Mouse (Mus musculus): ENCODE data around the gene Cblc. TPM values are rescaled to one million over a fixed set of nuclear protein-coding genes. Genes with fewer than 3 reads are reported as not detected.

The Cblc gene
- polyA plus RNA-seq, 1 experiment from 2014 or later, result 1.1 TPM

DNA sequence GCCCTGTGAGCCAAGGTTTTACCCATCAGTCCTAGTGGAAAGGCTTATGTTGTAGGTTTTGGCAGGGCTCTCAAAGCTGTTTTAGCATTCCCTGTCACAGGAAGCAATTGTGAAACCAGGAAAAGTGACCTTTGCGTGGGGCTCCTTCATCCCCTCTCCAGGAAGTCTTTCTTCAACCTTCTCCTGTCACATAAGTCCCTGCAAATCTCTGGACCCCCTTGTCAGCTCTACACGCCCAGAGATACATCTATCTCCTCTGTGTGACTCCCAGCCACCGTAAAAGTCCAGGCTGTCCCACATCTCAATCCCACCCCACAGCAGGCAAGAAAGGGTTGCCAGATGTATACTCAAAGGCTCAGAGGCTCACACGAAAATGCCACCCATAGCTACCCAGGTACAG lies 24.9 kb downstream of the Cblc start:
- Histone ChIP-seq H3K9ac (replicated peaks; ENCODE audit: low read length) (no peak overlapping the region), H3K9me3 (replicated peaks; ENCODE audit: control insufficient read depth, low read length) (no peaks in the 10 kb centered on the region), H3K27me3 (ENCODE audit: control insufficient read depth, insufficient read depth, low read length) (peaks cover 5% of the 10 kb centered on the region; the same call in 1 of the 2 replicates), H3K4me2 (ENCODE audit: low read depth, low read length) (no peak overlapping the region), H3K27ac (replicated peaks; ENCODE audit: low read depth, low read length) (no peak overlapping the region), H3K4me1 (ENCODE audit: control insufficient read depth, insufficient read depth, low read length) (peaks cover 14% of the 10 kb centered on the region), H3K4me3 (ENCODE audit: low read depth, low read length) (no peak overlapping the region), H3K36me3 (replicated peaks; ENCODE audit: control insufficient read depth, insufficient read depth, low read depth, low read length) (no peaks in the 10 kb centered on the region)
- ATAC-seq (replicated peaks; ENCODE audit: insufficient number of reproducible peaks, low FRiP score, low TSS enrichment, low read depth) (no peak), DNase-seq (ENCODE audit: low spot score) (no peak)
- WGBS, result 60% methylated on average over 4 of the region's 4 CpGs

DNA sequence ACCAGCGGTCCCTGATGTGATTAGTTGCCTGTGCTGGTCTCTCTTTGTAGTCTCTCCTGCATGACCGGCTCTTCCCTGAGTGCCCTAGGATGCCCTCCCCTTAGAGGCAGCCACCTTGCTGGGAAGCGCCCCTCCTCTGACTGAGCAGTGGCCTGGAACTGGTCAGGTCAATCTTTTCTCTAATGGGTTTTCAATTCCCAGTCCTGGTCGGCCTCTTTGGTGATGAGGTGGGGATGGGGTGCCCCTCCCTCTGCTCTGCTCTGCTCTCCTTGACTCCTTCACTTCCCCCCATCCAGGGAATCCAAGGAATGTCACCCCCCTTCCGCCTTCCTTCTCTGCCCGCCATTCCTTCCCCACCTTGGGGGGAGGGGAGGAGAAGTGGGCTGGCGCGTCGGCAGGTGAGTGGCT lies 25.6 kb downstream of the Cblc start, which contains the start of gene Bcam:
TSS of gene Bcam (minus strand) at position 33 of the 408 bp plus-strand sequence.
- Histone ChIP-seq H3K4me1 (ENCODE audit: control insufficient read depth, insufficient read depth, low read length) (peaks cover 14% of the 10 kb centered on the region), H3K4me2 (ENCODE audit: low read depth, low read length) (peak within 1 kb of the TSS; percentile 82), H3K9ac (replicated peaks; ENCODE audit: low read length) (peak within 1 kb of the TSS; percentile 62), H3K4me3 (ENCODE audit: low read depth, low read length) (peak within 1 kb of the TSS; percentile 34), H3K36me3 (replicated peaks; ENCODE audit: control insufficient read depth, insufficient read depth, low read depth, low read length) (no peaks in the 10 kb centered on the region), H3K27ac (replicated peaks; ENCODE audit: low read depth, low read length) (peak within 1 kb of the TSS; percentile 47; the same call in 1 of the 2 replicates), H3K9me3 (replicated peaks; ENCODE audit: control insufficient read depth, low read length) (no peaks in the 10 kb centered on the region), H3K27me3 (ENCODE audit: control insufficient read depth, insufficient read depth, low read length) (peaks cover 5% of the 10 kb centered on the region; the same call in 1 of the 2 replicates)
- WGBS, result 2% methylated on average over 9 of the region's 9 CpGs
- ATAC-seq (replicated peaks; ENCODE audit: insufficient number of reproducible peaks, low FRiP score, low TSS enrichment, low read depth), result peak; percentile 57
- DNase-seq (ENCODE audit: low spot score), result peak; percentile 76

DNA sequence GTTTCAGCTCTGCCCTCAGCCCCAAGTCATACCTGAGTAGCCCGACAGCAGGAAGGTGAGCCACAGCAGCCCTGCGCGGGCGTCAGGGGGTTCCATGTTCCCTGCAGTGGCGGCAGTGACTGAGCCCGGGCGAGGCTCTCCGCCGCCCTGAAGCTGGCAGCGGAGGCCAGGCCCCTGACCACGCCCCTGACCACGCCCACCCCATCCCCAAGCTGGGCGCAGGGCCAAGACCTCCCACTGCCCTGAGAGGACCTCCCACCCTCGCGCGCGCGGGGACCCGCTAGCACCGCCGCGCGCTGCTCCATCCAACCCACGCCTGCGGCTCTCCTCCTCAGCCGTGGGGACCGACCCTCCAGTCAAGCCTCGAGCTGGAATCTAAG lies 26.2 kb downstream of the Cblc start:
- peak; percentile 74 for ATAC-seq (replicated peaks; ENCODE audit: insufficient number of reproducible peaks, low FRiP score, low TSS enrichment, low read depth)

DNA sequence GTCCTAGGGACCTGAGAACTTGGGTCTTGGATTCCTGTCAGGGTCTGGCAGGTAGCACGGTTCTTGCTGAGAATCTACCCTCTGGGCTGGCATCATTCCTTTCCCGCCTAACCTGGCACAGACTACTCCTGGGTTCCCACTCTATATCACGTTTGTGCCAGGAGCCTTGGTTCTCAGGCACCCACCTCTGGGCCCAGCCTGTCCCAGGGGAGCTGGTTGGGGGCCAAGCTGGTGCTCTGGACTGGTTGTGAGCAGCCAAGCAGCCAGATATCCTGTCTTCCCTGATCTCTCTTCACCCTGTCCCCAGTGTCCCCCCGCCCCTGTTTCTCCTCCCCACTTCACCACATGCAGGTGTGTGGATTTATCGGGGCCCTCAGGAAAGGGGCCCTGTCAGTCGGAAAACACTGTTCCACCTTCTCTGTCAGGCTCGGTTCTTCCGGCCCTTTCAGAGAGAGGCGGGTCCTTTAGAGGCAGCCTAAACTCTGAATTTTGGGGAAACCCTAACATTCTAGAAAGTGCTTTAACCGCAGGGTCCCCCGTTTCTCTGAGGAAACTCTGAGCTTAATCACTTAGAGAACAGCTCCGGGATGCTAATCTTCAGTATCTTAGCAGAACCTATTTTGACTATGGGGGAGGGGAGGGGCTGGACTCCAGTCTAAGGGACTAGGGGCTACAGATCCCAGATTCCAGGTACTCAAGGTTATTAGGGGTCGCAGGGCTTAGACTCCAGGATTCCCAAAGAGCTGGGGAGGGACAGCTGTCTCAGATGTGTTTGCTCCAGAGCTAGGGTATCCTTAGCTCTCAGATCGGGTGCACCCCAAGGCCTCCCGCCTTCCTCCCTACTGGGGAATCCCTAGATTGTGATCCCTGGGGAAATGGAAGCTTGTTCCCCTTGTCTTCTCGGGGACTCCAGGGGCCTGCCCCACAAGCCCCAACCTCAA lies 26.9 kb downstream of the Cblc start:
- Histone ChIP-seq H3K27ac (replicated peaks; ENCODE audit: low read depth, low read length) (no peak overlapping the region), H3K36me3 (replicated peaks; ENCODE audit: control insufficient read depth, insufficient read depth, low read depth, low read length) (no peaks in the 10 kb centered on the region), H3K9ac (replicated peaks; ENCODE audit: low read length) (peak overlapping the region; percentile 62), H3K27me3 (ENCODE audit: control insufficient read depth, insufficient read depth, low read length) (peaks cover 5% of the 10 kb centered on the region; the same call in 1 of the 2 replicates), H3K4me3 (ENCODE audit: low read depth, low read length) (peak overlapping the region; percentile 34), H3K9me3 (replicated peaks; ENCODE audit: control insufficient read depth, low read length) (no peaks in the 10 kb centered on the region), H3K4me1 (ENCODE audit: control insufficient read depth, insufficient read depth, low read length) (peaks cover 14% of the 10 kb centered on the region), H3K4me2 (ENCODE audit: low read depth, low read length) (peak overlapping the region; percentile 82)
- WGBS, result 7% methylated on average over 16 of the region's 16 CpGs
- peak; percentile 8 for ATAC-seq (replicated peaks; ENCODE audit: insufficient number of reproducible peaks, low FRiP score, low TSS enrichment, low read depth)
- no peak for DNase-seq (ENCODE audit: low spot score)

More for the DNA sequence above, 26.2 kb downstream of the Cblc start:
- H3K27ac ChIP-seq (replicated peaks; ENCODE audit: low read depth, low read length), result peak overlapping the region; percentile 47; the same call in 1 of the 2 replicates
- peak; percentile 90 for DNase-seq (ENCODE audit: low spot score)
- H3K4me3 ChIP-seq (ENCODE audit: low read depth, low read length), result peak overlapping the region; percentile 34
- no peaks in the 10 kb centered on the region for H3K9me3 ChIP-seq (replicated peaks; ENCODE audit: control insufficient read depth, low read length)
- H3K4me1 ChIP-seq (ENCODE audit: control insufficient read depth, insufficient read depth, low read length), result peaks cover 14% of the 10 kb centered on the region
- peak overlapping the region; percentile 62 for H3K9ac ChIP-seq (replicated peaks; ENCODE audit: low read length)
- no peaks in the 10 kb centered on the region for H3K36me3 ChIP-seq (replicated peaks; ENCODE audit: control insufficient read depth, insufficient read depth, low read depth, low read length)
- H3K4me2 ChIP-seq (ENCODE audit: low read depth, low read length), result peak overlapping the region; percentile 82
- WGBS, result 0% methylated on average over 27 of the region's 28 CpGs
- H3K27me3 ChIP-seq (ENCODE audit: control insufficient read depth, insufficient read depth, low read length), result peaks cover 5% of the 10 kb centered on the region; the same call in 1 of the 2 replicates

DNA sequence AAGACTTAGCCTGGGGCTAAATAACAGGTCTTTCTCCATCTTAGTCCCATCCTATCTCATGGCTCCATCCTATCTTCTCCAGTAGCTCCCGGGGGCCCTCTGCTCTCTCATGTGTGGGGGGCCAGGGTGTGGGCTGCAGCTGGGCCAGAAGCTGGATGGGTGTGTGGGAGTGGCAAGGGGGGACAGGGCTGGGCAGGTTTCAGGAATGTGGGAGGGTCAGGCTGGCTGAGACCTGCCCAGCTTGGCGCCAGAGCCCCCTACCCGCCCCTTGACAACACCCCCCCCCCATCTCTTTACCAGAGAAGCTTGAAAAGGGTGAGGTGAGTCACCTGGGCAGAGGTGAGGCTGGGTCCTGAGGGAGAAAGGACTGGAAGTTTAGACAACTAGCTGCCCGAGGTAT lies 27.6 kb downstream of the Cblc start:
- Histone ChIP-seq H3K4me3 (ENCODE audit: low read depth, low read length) (no peak overlapping the region), H3K4me2 (ENCODE audit: low read depth, low read length) (peak overlapping the region; percentile 13; the same call in 1 of the 2 replicates)

DNA sequence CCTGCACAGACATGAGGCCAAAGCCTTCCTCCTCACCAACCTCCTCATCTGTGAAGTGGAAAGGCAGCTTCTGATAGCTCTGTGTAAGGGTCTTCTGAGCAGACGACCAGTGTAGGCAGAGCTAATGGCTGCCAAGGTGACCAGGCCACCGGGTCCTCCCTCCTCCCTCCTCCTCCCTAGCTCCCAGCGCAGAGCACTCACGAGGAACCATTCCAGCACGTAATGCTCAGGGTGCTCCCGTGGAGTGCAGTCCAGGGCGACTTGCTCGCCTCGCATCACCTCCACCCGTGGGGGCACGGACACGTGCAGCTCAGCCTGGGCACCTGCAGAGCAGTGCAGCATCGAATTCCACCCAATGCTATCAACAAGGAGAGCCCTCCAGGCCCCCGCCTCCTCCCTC lies 28.4 kb downstream of the Cblc start:
- Histone ChIP-seq H3K4me3 (ENCODE audit: low read depth, low read length) (no peak overlapping the region), H3K27ac (replicated peaks; ENCODE audit: low read depth, low read length) (no peak overlapping the region), H3K27me3 (ENCODE audit: control insufficient read depth, insufficient read depth, low read length) (peaks cover 5% of the 10 kb centered on the region; the same call in 1 of the 2 replicates), H3K4me2 (ENCODE audit: low read depth, low read length) (no peak overlapping the region), H3K9ac (replicated peaks; ENCODE audit: low read length) (no peak overlapping the region), H3K36me3 (replicated peaks; ENCODE audit: control insufficient read depth, insufficient read depth, low read depth, low read length) (no peaks in the 10 kb centered on the region), H3K4me1 (ENCODE audit: control insufficient read depth, insufficient read depth, low read length) (peaks cover 14% of the 10 kb centered on the region), H3K9me3 (replicated peaks; ENCODE audit: control insufficient read depth, low read length) (no peaks in the 10 kb centered on the region)
- DNase-seq (ENCODE audit: low spot score) (no peak), ATAC-seq (replicated peaks; ENCODE audit: insufficient number of reproducible peaks, low FRiP score, low TSS enrichment, low read depth) (no peak)
- WGBS, result 62% methylated on average over 14 of the region's 14 CpGs

More for the DNA sequence above, 27.6 kb downstream of the Cblc start:
- H3K9me3 ChIP-seq (replicated peaks; ENCODE audit: control insufficient read depth, low read length), result no peaks in the 10 kb centered on the region
- no peak overlapping the region for H3K27ac ChIP-seq (replicated peaks; ENCODE audit: low read depth, low read length)
- ATAC-seq (replicated peaks; ENCODE audit: insufficient number of reproducible peaks, low FRiP score, low TSS enrichment, low read depth) (no peak), DNase-seq (ENCODE audit: low spot score) (no peak)
- no peak overlapping the region for H3K9ac ChIP-seq (replicated peaks; ENCODE audit: low read length)
- H3K4me1 ChIP-seq (ENCODE audit: control insufficient read depth, insufficient read depth, low read length), result peaks cover 14% of the 10 kb centered on the region
- WGBS, result 26% methylated on average over 4 of the region's 4 CpGs
- peaks cover 5% of the 10 kb centered on the region; the same call in 1 of the 2 replicates for H3K27me3 ChIP-seq (ENCODE audit: control insufficient read depth, insufficient read depth, low read length)
- H3K36me3 ChIP-seq (replicated peaks; ENCODE audit: control insufficient read depth, insufficient read depth, low read depth, low read length), result no peaks in the 10 kb centered on the region

DNA sequence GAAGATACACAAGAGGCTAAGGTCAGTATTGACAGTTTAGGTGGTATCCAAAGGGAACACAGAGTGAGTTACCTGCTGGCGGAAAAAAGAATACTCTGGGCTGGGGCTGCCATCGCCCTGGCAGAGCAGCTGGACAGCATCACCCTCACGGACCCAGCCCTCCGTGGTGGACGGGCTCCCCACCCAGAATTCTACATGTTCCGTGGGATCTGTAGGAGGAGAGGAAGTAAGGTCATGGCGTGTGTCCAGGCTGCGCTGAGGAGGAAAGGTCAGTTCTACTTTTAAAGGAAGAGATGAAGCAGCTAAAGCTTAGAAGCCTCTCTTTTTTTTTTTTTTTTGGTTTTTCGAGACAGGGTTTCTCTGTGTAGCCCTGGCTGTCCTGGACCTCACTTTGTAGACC lies 32.0 kb downstream of the Cblc start:
- Histone ChIP-seq H3K4me2 (ENCODE audit: low read depth, low read length) (no peak overlapping the region), H3K9me3 (replicated peaks; ENCODE audit: control insufficient read depth, low read length) (no peaks in the 10 kb centered on the region), H3K9ac (replicated peaks; ENCODE audit: low read length) (no peak overlapping the region), H3K27ac (replicated peaks; ENCODE audit: low read depth, low read length) (no peak overlapping the region), H3K4me1 (ENCODE audit: control insufficient read depth, insufficient read depth, low read length) (0 out of 2 replicates have a peak, but pooled peaks cover 3% of the 10 kb centered on the region), H3K4me3 (ENCODE audit: low read depth, low read length) (no peak overlapping the region), H3K27me3 (ENCODE audit: control insufficient read depth, insufficient read depth, low read length) (peaks cover 5% of the 10 kb centered on the region; the same call in 1 of the 2 replicates), H3K36me3 (replicated peaks; ENCODE audit: control insufficient read depth, insufficient read depth, low read depth, low read length) (no peaks in the 10 kb centered on the region)
- ATAC-seq (replicated peaks; ENCODE audit: insufficient number of reproducible peaks, low FRiP score, low TSS enrichment, low read depth) (no peak), DNase-seq (ENCODE audit: low spot score) (no peak)
- 93% methylated on average over 8 of the region's 9 CpGs for WGBS
